Mouse (Mus musculus) adipocyte (in vitro differentiated cells): ENCODE results near the gene Rcn2.

ENCODE experiments used
- DNase-seq: peaks from one replicate; pipeline ENCODE4 v3.0.0-alpha.2; 2016; ENCODE audit warnings: low spot score

The Rcn2 gene

GRCm38 (mm10) chr9:56097584-56098298 lies 56.1 kb downstream of the Rcn2 start:
- DNase-seq, result no peak

DNA sequence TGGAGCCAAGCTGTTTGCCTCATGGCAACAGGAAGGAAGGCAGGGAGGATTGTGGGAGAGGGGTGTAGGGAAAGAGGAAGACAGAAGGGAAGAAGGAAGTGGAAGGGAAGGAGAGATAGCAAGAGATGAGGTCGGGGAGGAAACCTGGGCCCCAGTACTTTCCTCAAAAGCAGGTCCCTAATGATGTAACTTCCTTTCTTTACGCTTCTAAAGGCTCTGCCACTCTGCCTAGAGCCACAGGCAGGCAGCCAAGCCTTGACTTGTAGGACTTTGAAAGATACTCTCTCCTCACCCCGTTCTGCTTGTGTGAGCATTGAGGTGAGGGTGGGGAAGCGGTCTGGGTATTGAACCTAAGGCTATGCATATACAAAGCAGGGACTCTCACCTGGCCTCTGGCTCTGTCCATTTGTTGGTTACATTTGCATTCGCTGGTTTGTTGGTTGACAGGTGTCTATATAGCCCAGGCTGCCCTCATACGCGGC lies 58.4 kb downstream of the Rcn2 start:
- DNase-seq, result no peak

GRCm38 (mm10) chr9:56101022-56101421 lies 59.4 kb downstream of the Rcn2 start:
- DNase-seq, result peak; percentile 53

- no peak for DNase-seq
Observed at GRCm38 (mm10) chr9:56104921-56105320, 63.3 kb downstream of the Rcn2 start.

DNA sequence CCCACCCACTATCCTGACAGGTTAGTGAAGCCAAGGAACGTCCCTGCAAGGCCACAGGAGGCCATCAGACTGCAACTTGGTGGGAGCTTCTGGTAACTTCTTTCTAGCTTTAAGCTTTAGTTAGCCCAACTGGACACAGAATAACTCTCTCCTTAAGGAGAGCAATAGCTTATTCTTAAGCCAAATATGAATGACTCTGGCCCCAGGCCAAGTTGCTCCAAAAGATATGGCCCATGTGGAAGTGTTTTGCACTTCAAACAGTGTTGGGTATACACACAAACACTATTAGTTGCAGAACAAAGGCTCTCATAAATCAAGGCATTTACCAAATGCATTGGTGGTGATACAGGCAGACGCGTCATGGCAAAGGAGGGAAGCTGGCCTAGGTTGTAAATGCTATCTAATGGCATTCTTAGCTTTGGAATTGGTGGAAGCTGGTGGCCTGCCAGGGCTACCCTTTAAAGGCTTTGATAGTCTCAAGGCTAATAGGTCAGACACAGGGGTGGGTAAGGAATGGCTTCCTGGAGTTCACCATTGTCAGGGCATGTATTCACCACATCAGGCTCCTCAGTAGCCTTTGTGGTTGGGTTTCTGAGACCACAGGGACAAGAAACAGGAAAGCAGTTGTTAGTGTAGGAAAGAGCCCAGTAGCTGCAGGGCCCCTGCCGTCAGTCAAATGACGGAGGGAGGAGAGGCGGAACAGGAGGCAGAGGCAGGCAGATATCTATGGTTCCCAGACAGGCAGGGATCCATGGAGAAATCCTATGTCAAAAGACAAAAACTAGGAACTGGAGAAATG lies 64.8 kb downstream of the Rcn2 start:
- no peak for DNase-seq

DNA sequence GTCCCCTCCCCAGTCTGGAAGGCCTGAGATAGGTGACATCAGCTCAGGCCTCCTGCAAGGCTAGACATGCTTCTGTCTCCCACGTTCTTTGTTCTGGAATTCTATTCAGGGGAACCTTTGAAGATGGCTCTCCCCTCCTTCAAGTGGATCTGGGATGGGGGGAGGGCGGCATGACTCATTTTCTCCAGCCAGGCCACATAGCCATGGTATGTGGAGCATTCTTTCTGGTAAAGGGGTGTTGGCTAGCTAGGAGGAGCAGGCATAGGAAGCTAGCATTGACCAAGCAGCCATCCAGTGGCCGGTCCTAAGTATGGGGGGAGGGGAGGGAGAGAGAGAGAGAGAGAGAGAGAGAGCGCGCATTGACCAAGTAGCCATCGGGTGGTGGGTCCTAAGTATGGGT lies 65.9 kb downstream of the Rcn2 start:
- no peak for DNase-seq

DNA sequence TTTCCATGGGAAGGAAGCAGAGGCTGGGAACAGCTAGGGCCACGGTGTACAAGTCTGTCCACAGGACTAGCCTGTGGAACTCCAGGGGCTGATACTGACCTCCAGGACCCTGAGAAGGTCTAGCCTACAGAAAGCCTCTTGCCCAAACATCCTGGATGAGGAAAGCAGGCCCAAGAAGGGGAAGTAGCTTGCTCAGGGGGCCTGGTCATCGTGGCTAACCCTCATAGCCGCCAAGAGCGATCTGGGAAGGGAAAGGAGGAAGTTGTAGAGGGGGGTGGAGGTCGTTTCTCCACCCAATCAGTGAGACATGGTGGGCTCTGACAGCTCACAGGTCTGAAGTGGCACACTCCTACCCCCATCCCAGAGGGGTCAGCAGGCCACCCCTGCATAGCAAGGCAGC lies 66.5 kb downstream of the Rcn2 start:
- DNase-seq, result no peak
